Mouse (Mus musculus): Measurements from ENCODE around the gene Olfr723.
"Not testable (repeated sequence)": the region's sequence is repeated elsewhere in the genome, so short reads cannot be mapped to it uniquely, and the experiment has no call there.

Gene Olfr723

GRCm38 (mm10) chr14:49931687-49932086, at the start of gene Olfr723:
TSS of gene Olfr723 (minus strand) at chr14:49931787.
- not testable (repeated sequence) for DNase-seq

- not testable (repeated sequence) for DNase-seq
Measured at GRCm38 (mm10) chr14:49963174-49963573, 31.6 kb upstream of the Olfr723 start, which contains the start of gene Olfr724. TSS of gene Olfr724 (minus strand) at chr14:49963274.

DNA sequence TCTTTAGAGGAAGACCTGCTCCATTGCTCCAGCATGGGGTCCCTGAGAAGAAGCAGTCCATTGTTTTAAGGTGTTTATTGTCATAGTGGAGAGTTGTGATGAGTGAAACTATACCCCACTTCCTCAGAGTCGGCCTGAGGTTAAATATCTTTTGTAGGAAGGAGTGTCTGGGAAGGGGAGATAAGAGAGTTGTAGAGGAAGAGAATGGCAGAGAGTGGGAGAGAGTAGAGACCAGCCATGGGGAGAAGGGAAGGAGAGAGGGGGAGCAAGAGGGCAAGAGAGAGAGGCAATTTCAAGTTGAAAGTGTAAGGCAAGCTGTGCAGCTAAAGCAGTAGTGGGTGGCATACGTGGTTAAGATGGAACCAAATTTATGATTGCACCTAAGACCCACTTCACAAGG, 24.3 kb upstream of the Olfr723 start:
- no peak for DNase-seq

GRCm38 (mm10) chr14:49901899-49902298, 29.7 kb downstream of the Olfr723 start, which contains the start of gene Olfr722:
TSS of gene Olfr722 (minus strand) at chr14:49901999.
- no peak for DNase-seq
